Mouse (Mus musculus): ENCODE data around the gene Gatad2a. TPM values are rescaled to one million over a fixed set of nuclear protein-coding genes. Genes with fewer than 3 reads are reported as not detected.

Gatad2a gene
- polyA plus RNA-seq, 1 experiment from 2014 or later, result 41.6 TPM

GRCm38 (mm10) chr8:69864180-69864579 is 132.0 kb downstream of the Gatad2a start:
- ATAC-seq (ENCODE audit: low read depth), result no peak
- Histone ChIP-seq H3K4me3 (ENCODE audit: low read length) (no peak overlapping the region), H3K9ac (ENCODE audit: low read length) (no peak overlapping the region), H3K4me1 (replicated peaks; ENCODE audit: control insufficient read depth, insufficient read depth, low read length) (no peaks in the 10 kb centered on the region), H3K36me3 (ENCODE audit: control insufficient read depth, insufficient read depth, low read length) (no peaks in the 10 kb centered on the region), H3K27ac (ENCODE audit: low read length) (no peak overlapping the region), H3K27me3 (ENCODE audit: control insufficient read depth, insufficient read depth, low read depth, low read length) (no peaks in the 10 kb centered on the region), H3K4me2 (ENCODE audit: low read depth, low read length) (no peak overlapping the region), H3K9me3 (ENCODE audit: control insufficient read depth, low read length) (no peaks in the 10 kb centered on the region)
- 65% methylated on average over 5 of the region's 5 CpGs for WGBS

- Histone ChIP-seq H3K27me3 (ENCODE audit: control insufficient read depth, insufficient read depth, low read depth, low read length) (no peaks in the 10 kb centered on the region), H3K4me2 (ENCODE audit: low read depth, low read length) (no peak overlapping the region), H3K4me1 (replicated peaks; ENCODE audit: control insufficient read depth, insufficient read depth, low read length) (no peaks in the 10 kb centered on the region), H3K27ac (ENCODE audit: low read length) (no peak overlapping the region), H3K9ac (ENCODE audit: low read length) (no peak overlapping the region), H3K36me3 (ENCODE audit: control insufficient read depth, insufficient read depth, low read length) (no peaks in the 10 kb centered on the region), H3K9me3 (ENCODE audit: control insufficient read depth, low read length) (no peaks in the 10 kb centered on the region), H3K4me3 (ENCODE audit: low read length) (no peak overlapping the region)
- ATAC-seq (ENCODE audit: low read depth), result no peak
- WGBS, result 78% methylated on average over 5 of the region's 5 CpGs
Observed at GRCm38 (mm10) chr8:69863387-69864020, 132.7 kb downstream of the Gatad2a start.

- ATAC-seq (ENCODE audit: low read depth), result no peak
- no peaks in the 10 kb centered on the region for H3K27me3 ChIP-seq (ENCODE audit: control insufficient read depth, insufficient read depth, low read depth, low read length)
- no peaks in the 10 kb centered on the region for H3K9me3 ChIP-seq (ENCODE audit: control insufficient read depth, low read length)
- no peaks in the 10 kb centered on the region for H3K36me3 ChIP-seq (ENCODE audit: control insufficient read depth, insufficient read depth, low read length)
- no peak overlapping the region for H3K9ac ChIP-seq (ENCODE audit: low read length)
- H3K4me1 ChIP-seq (replicated peaks; ENCODE audit: control insufficient read depth, insufficient read depth, low read length), result no peaks in the 10 kb centered on the region
- no peak overlapping the region for H3K27ac ChIP-seq (ENCODE audit: low read length)
- H3K4me3 ChIP-seq (ENCODE audit: low read length), result no peak overlapping the region
- WGBS, result 72% methylated on average over 2 of the region's 2 CpGs
- no peak overlapping the region for H3K4me2 ChIP-seq (ENCODE audit: low read depth, low read length)
Observed at GRCm38 (mm10) chr8:69861251-69861650, 134.9 kb downstream of the Gatad2a start.

GRCm38 (mm10) chr8:69860807-69861206 is 135.4 kb downstream of the Gatad2a start:
- no peaks in the 10 kb centered on the region for H3K9me3 ChIP-seq (ENCODE audit: control insufficient read depth, low read length)
- WGBS, result 56% methylated on average over 4 of the region's 4 CpGs
- H3K36me3 ChIP-seq (ENCODE audit: control insufficient read depth, insufficient read depth, low read length), result no peaks in the 10 kb centered on the region
- ATAC-seq (ENCODE audit: low read depth), result no peak
- no peak overlapping the region for H3K27ac ChIP-seq (ENCODE audit: low read length)
- H3K4me3 ChIP-seq (ENCODE audit: low read length), result no peak overlapping the region
- no peak overlapping the region for H3K9ac ChIP-seq (ENCODE audit: low read length)
- H3K27me3 ChIP-seq (ENCODE audit: control insufficient read depth, insufficient read depth, low read depth, low read length), result no peaks in the 10 kb centered on the region
- no peak overlapping the region for H3K4me2 ChIP-seq (ENCODE audit: low read depth, low read length)
- H3K4me1 ChIP-seq (replicated peaks; ENCODE audit: control insufficient read depth, insufficient read depth, low read length), result no peaks in the 10 kb centered on the region

Other genes with a start within 250 kb of the Gatad2a start
- 8.4 TPM in 2 replicates for gene Zfp963, start 246.4 kb downstream of the Gatad2a start, polyA plus RNA-seq (2015; fragmentation: Nextera tagmentation; extraction: Ambion mirVana)
- gene Gm20422, start 221.5 kb downstream of the Gatad2a start, polyA plus RNA-seq (2015; fragmentation: Nextera tagmentation; extraction: Ambion mirVana), result 0.85 and 1.2 TPM in 2 replicates
- 41.8 and 45.8 TPM in 2 replicates for gene Atp13a1, start 205.2 kb downstream of the Gatad2a start, polyA plus RNA-seq (2015; fragmentation: Nextera tagmentation; extraction: Ambion mirVana)
- gene Zfp866, start 205.2 kb downstream of the Gatad2a start, polyA plus RNA-seq (2015; fragmentation: Nextera tagmentation; extraction: Ambion mirVana), result 26.7 and 27.9 TPM in 2 replicates
- 7.1 and 7.9 TPM in 2 replicates for gene Gmip, start 187.7 kb downstream of the Gatad2a start, polyA plus RNA-seq (2015; fragmentation: Nextera tagmentation; extraction: Ambion mirVana)
- 0.45 and 0.48 TPM in 2 replicates for gene Lpar2, start 174.0 kb downstream of the Gatad2a start, polyA plus RNA-seq (2015; fragmentation: Nextera tagmentation; extraction: Ambion mirVana)
- gene Pbx4, start 163.9 kb downstream of the Gatad2a start, polyA plus RNA-seq (2015; fragmentation: Nextera tagmentation; extraction: Ambion mirVana), result 13.4 and 17.1 TPM in 2 replicates
- 0.26 and 0.30 TPM in 2 replicates for gene Cilp2, start 108.7 kb downstream of the Gatad2a start, polyA plus RNA-seq (2015; fragmentation: Nextera tagmentation; extraction: Ambion mirVana)
- 2.0 and 2.7 TPM in 2 replicates for gene Tssk6, start 94.2 kb downstream of the Gatad2a start, polyA plus RNA-seq (2015; fragmentation: Nextera tagmentation; extraction: Ambion mirVana)
- gene Ndufa13, start 93.8 kb downstream of the Gatad2a start, polyA plus RNA-seq (2015; fragmentation: Nextera tagmentation; extraction: Ambion mirVana), result 176 and 179 TPM in 2 replicates
- gene Yjefn3, start 93.7 kb downstream of the Gatad2a start, polyA plus RNA-seq (2015; fragmentation: Nextera tagmentation; extraction: Ambion mirVana), result 4.0 and 4.1 TPM in 2 replicates
- gene Mau2, start 46.4 kb upstream of the Gatad2a start, polyA plus RNA-seq (2015; fragmentation: Nextera tagmentation; extraction: Ambion mirVana), result 54.0 and 55.1 TPM in 2 replicates
- gene Sugp1, start 46.4 kb upstream of the Gatad2a start, polyA plus RNA-seq (2015; fragmentation: Nextera tagmentation; extraction: Ambion mirVana), result 43.1 and 44.1 TPM in 2 replicates
- 0.94 and 1.2 TPM in 2 replicates for gene Tm6sf2, start 76.5 kb upstream of the Gatad2a start, polyA plus RNA-seq (2015; fragmentation: Nextera tagmentation; extraction: Ambion mirVana)
- 0.06 TPM in 1 of 2 replicates, not detected in the other for gene Hapln4, start 87.1 kb upstream of the Gatad2a start, polyA plus RNA-seq (2015; fragmentation: Nextera tagmentation; extraction: Ambion mirVana)
- gene Ncan, start 124.5 kb upstream of the Gatad2a start, polyA plus RNA-seq (2015; fragmentation: Nextera tagmentation; extraction: Ambion mirVana), result 0.21 and 0.59 TPM in 2 replicates
- 29.6 and 31.1 TPM in 2 replicates for gene Nr2c2ap, start 134.9 kb upstream of the Gatad2a start, polyA plus RNA-seq (2015; fragmentation: Nextera tagmentation; extraction: Ambion mirVana)
- 21.1 and 21.2 TPM in 2 replicates for gene Rfxank, start 142.8 kb upstream of the Gatad2a start, polyA plus RNA-seq (2015; fragmentation: Nextera tagmentation; extraction: Ambion mirVana)
- gene Borcs8, start 143.1 kb upstream of the Gatad2a start, polyA plus RNA-seq (2015; fragmentation: Nextera tagmentation; extraction: Ambion mirVana), result 53.0 and 56.6 TPM in 2 replicates
- 0.29 and 0.38 TPM in 2 replicates for gene Mef2b, start 143.3 kb upstream of the Gatad2a start, polyA plus RNA-seq (2015; fragmentation: Nextera tagmentation; extraction: Ambion mirVana)
- gene Tmem161a, start 176.0 kb upstream of the Gatad2a start, polyA plus RNA-seq (2015; fragmentation: Nextera tagmentation; extraction: Ambion mirVana), result 68.8 and 69.9 TPM in 2 replicates
- gene Slc25a42, start 215.9 kb upstream of the Gatad2a start, polyA plus RNA-seq (2015; fragmentation: Nextera tagmentation; extraction: Ambion mirVana), result 5.1 and 5.2 TPM in 2 replicates
- 29.9 and 30.9 TPM in 2 replicates for gene Sugp2, start 237.8 kb upstream of the Gatad2a start, polyA plus RNA-seq (2015; fragmentation: Nextera tagmentation; extraction: Ambion mirVana)
- 22.4 and 24.5 TPM in 2 replicates for gene Armc6, start 238.1 kb upstream of the Gatad2a start, polyA plus RNA-seq (2015; fragmentation: Nextera tagmentation; extraction: Ambion mirVana)